Mouse (Mus musculus) CH12.LX (cell line): ENCODE results near the gene Cmpk2. TPM values are rescaled to one million over a fixed set of nuclear protein-coding genes. Genes with fewer than 3 reads are reported as not detected.
"Not testable (repeated sequence)": the region's sequence is repeated elsewhere in the genome, so short reads cannot be mapped to it uniquely, and the experiment has no call there.

Experiments used
- DNase-seq: peaks from one replicate; pipeline ENCODE4 v3.0.0-alpha.2; 2013; ENCODE audit errors: extremely low read depth
- H3K27ac ChIP-seq: 2 replicates; pipeline ENCODE4 v1.5.1; 2012; ENCODE audit warnings: low read depth, mild to moderate bottlenecking, control low read depth, moderate library complexity; ENCODE audit not compliant: insufficient read depth
- H3K27me3 ChIP-seq: replicated peaks from 2 replicates; pipeline ENCODE3; 2012; ENCODE audit warnings: inconsistent platforms
- H3K36me3 ChIP-seq, 2 experiments: replicated peaks in 1 of 2; 2 replicates each; pipeline versions ENCODE3 to v1.6.1; 2012; ENCODE audit warnings: inconsistent platforms in 1 of 2, low read length in 1 of 2, mild to moderate bottlenecking in 1 of 2, mixed read lengths in 1 of 2, moderate library complexity in 1 of 2; ENCODE audit not compliant: control insufficient read depth in 1 of 2, insufficient read depth in 1 of 2
- H3K4me1 ChIP-seq, 2 experiments: 2 replicates each; pipeline ENCODE4 v1.6.1; 2012; ENCODE audit warnings: inconsistent platforms in 1 of 2, moderate library complexity in 1 of 2; ENCODE audit not compliant: insufficient read depth in 2 of 2, control insufficient read depth in 1 of 2
- H3K4me2 ChIP-seq: 2 replicates; pipeline ENCODE4 v1.6.1; 2012; ENCODE audit warnings: low read depth, mild to moderate bottlenecking, control low read depth; ENCODE audit not compliant: poor library complexity, insufficient read depth, severe bottlenecking
- H3K4me3 ChIP-seq, 3 experiments: fragments of 150-350 bp in 1 of 3; sonication (generic) in 1 of 3; replicated peaks in 1 of 3; 2 replicates each; pipeline versions ENCODE3 to v1.5.1; 2011 to 2012; ENCODE audit warnings: low read depth in 2 of 3, low read length in 2 of 3, mild to moderate bottlenecking in 2 of 3, moderate library complexity in 2 of 3, control low read depth in 1 of 3, improper control_type of control experiment in 1 of 3, inconsistent platforms in 1 of 3, mixed read lengths in 1 of 3; ENCODE audit not compliant: poor library complexity in 1 of 3
- H3K79me2 ChIP-seq: replicated peaks from 2 replicates; pipeline ENCODE4 v1.6.1; 2012; ENCODE audit warnings: mild to moderate bottlenecking, moderate library complexity; ENCODE audit not compliant: control insufficient read depth, poor library complexity, insufficient read depth, severe bottlenecking; ENCODE audit errors: extremely low read depth
- H3K9ac ChIP-seq: 2 replicates; pipeline ENCODE4 v1.6.1; 2012; ENCODE audit warnings: low read depth, mild to moderate bottlenecking, control low read depth, moderate library complexity; ENCODE audit not compliant: insufficient read depth
- H3K9me3 ChIP-seq: replicated peaks from 2 replicates; pipeline ENCODE3; 2012; ENCODE audit warnings: low read length, inconsistent platforms, mixed read lengths
- BHLHE40 ChIP-seq: IDR thresholded peaks from 2 replicates; pipeline ENCODE4 v1.6.1; 2011; ENCODE audit warnings: mild to moderate bottlenecking, low read depth, low read length, improper control_type of control experiment
- CTCF ChIP-seq, 2 experiments: IDR thresholded peaks in 1 of 2; conservative IDR thresholded peaks in 1 of 2; 2 replicates each; pipeline ENCODE4 v1.5.1; 2011 to 2012; ENCODE audit warnings: low read depth in 2 of 2, low read length in 2 of 2, improper control_type of control experiment in 1 of 2, inconsistent platforms in 1 of 2, mild to moderate bottlenecking in 1 of 2, moderate library complexity in 1 of 2
- E2F4 ChIP-seq: IDR thresholded peaks from 2 replicates; pipeline ENCODE4 v1.6.1; 2011; ENCODE audit warnings: low read depth, low read length, improper control_type of control experiment; ENCODE audit not compliant: insufficient replicate concordance
- ETS1 ChIP-seq: conservative IDR thresholded peaks from 2 replicates; pipeline ENCODE4 v1.6.1; 2012; ENCODE audit warnings: low read depth, mild to moderate bottlenecking, inconsistent platforms, low read length, improper control_type of control experiment, moderate library complexity
- HCFC1 ChIP-seq: IDR thresholded peaks from 2 replicates; pipeline ENCODE4 v1.6.1; 2012; ENCODE audit warnings: low read depth, mild to moderate bottlenecking, inconsistent platforms, low read length, improper control_type of control experiment
- IRF4 ChIP-seq: IDR thresholded peaks from 2 replicates; pipeline ENCODE4 v1.6.1; 2014; ENCODE audit warnings: low read depth, mild to moderate bottlenecking, inconsistent platforms, low read length, improper control_type of control experiment
- MAZ ChIP-seq: IDR thresholded peaks from 2 replicates; pipeline ENCODE4 v1.6.1; 2012; ENCODE audit warnings: low read depth, mild to moderate bottlenecking, inconsistent platforms, low read length, improper control_type of control experiment, moderate library complexity
- MEF2A ChIP-seq: IDR thresholded peaks from 2 replicates; pipeline ENCODE4 v1.6.1; 2014; ENCODE audit warnings: low read depth, mild to moderate bottlenecking, inconsistent platforms, low read length, improper control_type of control experiment, borderline replicate concordance
- NRF1 ChIP-seq: IDR thresholded peaks from 2 replicates; pipeline ENCODE4 v1.6.1; 2014; ENCODE audit warnings: low read depth, mild to moderate bottlenecking, inconsistent platforms, low read length, improper control_type of control experiment, moderate library complexity
- PAX5 ChIP-seq: IDR thresholded peaks from 2 replicates; pipeline ENCODE4 v1.6.1; 2012; ENCODE audit warnings: low read length, inconsistent platforms, mixed read lengths
- POLR2AphosphoS2 ChIP-seq: IDR thresholded peaks from 2 replicates; pipeline ENCODE4 v1.6.1; 2011; ENCODE audit warnings: low read depth, low read length, improper control_type of control experiment
- RAD21 ChIP-seq: IDR thresholded peaks from 2 replicates; pipeline ENCODE4 v1.6.1; 2011; ENCODE audit warnings: low read depth, mild to moderate bottlenecking, low read length, improper control_type of control experiment, moderate library complexity
- ZC3H11A ChIP-seq: IDR thresholded peaks from 2 replicates; pipeline ENCODE4 v1.6.1; 2012; ENCODE audit warnings: low read depth, mild to moderate bottlenecking, inconsistent platforms, low read length, improper control_type of control experiment
- dilution Hi-C: fragments of 300-500 bp; cut with MboI; formaldehyde crosslinking; loops from 2 replicates; pipeline ENCODE4 v1.14.3; 2020; ENCODE audit warnings: low sequenced_read_pairs; ENCODE audit not compliant: extremely low pct_unique_long_range_greater_than_20kb, extremely low pct_ligation_motif_present
- in situ Hi-C: fragments of 300-500 bp; cut with MboI; formaldehyde crosslinking; loops from 3 replicates; pipeline ENCODE4 v1.14.3; 2019; ENCODE audit warnings: low sequenced_read_pairs, low pct_ligation_motif_present, low pct_unique_long_range_greater_than_20kb, mixed read lengths
- polyA plus RNA-seq: library from polyadenylated mRNA; unstranded; fragments of >175 nt; gene quantifications from 2 replicates; pipeline ENCODE4 v1.2.1, GENCODE M21; 2012; ENCODE audit warnings: low read depth; ENCODE audit not compliant: insufficient read length
- total RNA-seq, 2 experiments: library from RNA; depleted of rRNA; stranded (reverse); fragments of 300-350 nt in 1 of 2; fragments of >200 nt in 1 of 2; gene quantifications; 2 replicates each; pipeline ENCODE4 v1.2.3; 2012 to 2014

Gene Cmpk2
- total RNA-seq (2012; rRNA removed) (0.08 TPM in 1 of 2 replicates, not detected in the other), total RNA-seq (2014; rRNA removed) (0.15 and 0.26 TPM in 2 replicates), polyA plus RNA-seq (0.18 and 0.47 TPM in 2 replicates)

- TF ChIP-seq MEF2A (0 out of 2 replicates have a peak, but pooled peaks have one; percentile 19), MAZ (no peak), ETS1 (0 out of 2 replicates have a peak, but pooled peaks have one; percentile 10), POLR2AphosphoS2 (no peak), BHLHE40 (peak; percentile 27; the same call in 1 of the 2 replicates), NRF1 (peak; percentile 74), IRF4 (peak; percentile 60; the same call in 1 of the 2 replicates)
- H3K4me1 ChIP-seq: peaks cover 0 to 15% of the 10 kb centered on the region in 2 experiments; a peak in 3 of 4 replicates
- DNase-seq: peak; percentile 45
- H3K36me3 ChIP-seq: no peaks in the 10 kb centered on the region
- no peaks in the 10 kb centered on the region for H3K79me2 ChIP-seq
- H3K9ac ChIP-seq: no peak within 1 kb of the TSS
- no peaks in the 10 kb centered on the region for H3K9me3 ChIP-seq
- dilution Hi-C loops (no loop called here), in situ Hi-C loops (no loop called here)
- H3K4me2 ChIP-seq: peak within 1 kb of the TSS; percentile 85
- H3K27me3 ChIP-seq: peaks cover 7% of the 10 kb centered on the region
- H3K27ac ChIP-seq: no peak within 1 kb of the TSS
- H3K4me3 ChIP-seq: peak within 1 kb of the TSS in 2 of 3 experiments; percentile 35 to 47
These were observed at the start of gene Cmpk2 for GRCm38 (mm10) chr12:26469098-26470041. Cmpk2 (plus strand) TSS chr12:26469204.

GRCm38 (mm10) chr12:26424841-26425240 lies 44.2 kb upstream of the Cmpk2 start:
- Histone ChIP-seq H3K4me2 (no peak overlapping the region), H3K27me3 (no peaks in the 10 kb centered on the region), H3K79me2 (no peaks in the 10 kb centered on the region), H3K9ac (no peak overlapping the region), H3K4me1 (no peaks in the 10 kb centered on the region), H3K9me3 (no peaks in the 10 kb centered on the region), H3K27ac (no peak overlapping the region), H3K36me3 (no peaks in the 10 kb centered on the region), H3K4me3 (no peak overlapping the region)
- TF ChIP-seq RAD21 (peak; percentile 1; the same call in 1 of the 2 replicates), E2F4 (no peak), ZC3H11A (no peak), HCFC1 (no peak), POLR2AphosphoS2 (no peak), CTCF (conservative IDR thresholded peaks at IDR 0.05 in 1 of 2, IDR thresholded peaks at IDR 0.05 in 1 of 2; ENCODE audit: low read depth in 2 of 2, low read length in 2 of 2) (peak; percentile 50 to 51), PAX5 (no peak)
- DNase-seq: peak; percentile 47
- in situ Hi-C loops (no loop called here), dilution Hi-C loops (no loop called here)

GRCm38 (mm10) chr12:26428771-26429170 lies 40.2 kb upstream of the Cmpk2 start:
- H3K27ac ChIP-seq, H3K9me3 ChIP-seq, DNase-seq, H3K9ac ChIP-seq, in situ Hi-C loops, H3K4me3 ChIP-seq, dilution Hi-C loops, H3K4me2 ChIP-seq, H3K27me3 ChIP-seq, H3K4me1 ChIP-seq, H3K79me2 ChIP-seq, H3K36me3 ChIP-seq: not testable (repeated sequence)
